Mouse (Mus musculus) embryonic facial prominence, embryonic 14.5 days (tissue): ENCODE results near the gene Akap2. TPM values are rescaled to one million over a fixed set of nuclear protein-coding genes. Genes with fewer than 3 reads are reported as not detected.

Experiments used
- ATAC-seq: fragments of 200-750 bp; cut with Nextera tagmentation; 2 replicates; pipeline ENCODE4 v1.8.0; 2017; ENCODE audit warnings: low read depth, moderate number of reproducible peaks, moderate TSS enrichment
- DNase-seq: peaks from one replicate; pipeline ENCODE4 v3.0.0-alpha.2; 2015; ENCODE audit warnings: low spot score
- H3K27ac ChIP-seq: fragments of 300-500 bp; sonication (generic); replicated peaks from 2 replicates; pipeline ENCODE4 v1.5.1; 2014; ENCODE audit warnings: low read depth, mild to moderate bottlenecking, low read length, moderate library complexity
- H3K27me3 ChIP-seq: fragments of 300-500 bp; sonication (generic); replicated peaks from 2 replicates; pipeline ENCODE4 v1.6.1; 2014; ENCODE audit warnings: low read length; ENCODE audit not compliant: control insufficient read depth, insufficient read depth
- H3K36me3 ChIP-seq: fragments of 300-500 bp; sonication (generic); 2 replicates; pipeline ENCODE4 v1.6.1; 2014; ENCODE audit warnings: low read length, mixed read lengths; ENCODE audit not compliant: control insufficient read depth, insufficient read depth
- H3K4me1 ChIP-seq: fragments of 300-500 bp; sonication (generic); 2 replicates; pipeline ENCODE4 v1.6.1; 2014; ENCODE audit warnings: antibody characterized with exemption, low read length; ENCODE audit not compliant: control insufficient read depth, insufficient read depth
- H3K4me2 ChIP-seq: fragments of 300-500 bp; sonication (generic); 2 replicates; pipeline ENCODE4 v1.6.1; 2014; ENCODE audit warnings: low read depth, mild to moderate bottlenecking, low read length, moderate library complexity, mixed read lengths
- H3K4me3 ChIP-seq: fragments of 300-500 bp; sonication (generic); 2 replicates; pipeline ENCODE4 v1.5.1; 2014; ENCODE audit warnings: low read depth, mild to moderate bottlenecking, low read length
- H3K9ac ChIP-seq: fragments of 300-500 bp; sonication (generic); 2 replicates; pipeline ENCODE4 v1.6.1; 2014; ENCODE audit warnings: low read depth, mild to moderate bottlenecking, low read length, moderate library complexity, mixed read lengths
- H3K9me3 ChIP-seq: fragments of 300-500 bp; sonication (generic); 2 replicates; pipeline ENCODE4 v1.6.1; 2016; ENCODE audit warnings: low read length; ENCODE audit not compliant: control insufficient read depth
- WGBS: fragments of 180-500 bp; shearing (Covaris S2); extraction: QIAGEN DNeasy Blood & Tissue Kit; methylation state at CpG from one replicate; pipeline ENCODE4 v1.1.7; 2014; 5-methylcytosine and 5-hydroxymethylcytosine counted together
- polyA plus RNA-seq: library from polyadenylated mRNA; unstranded; fragments of >200 nt; fragmentation: Nextera tagmentation; extraction: Ambion mirVana; gene quantifications from 2 replicates; pipeline ENCODE4 v1.2.1, GENCODE M21; 2014

Gene Akap2
- polyA plus RNA-seq, 1 experiment from 2014 or later: 24.9 TPM

GRCm38 (mm10) chr4:57867454-57867853 lies 150.0 kb downstream of the Akap2 start:
- DNase-seq: peak; percentile 44
- WGBS: 41% methylated on average over 9 of the region's 10 CpGs
- no peak for ATAC-seq

GRCm38 (mm10) chr4:57879137-57879536 lies 161.7 kb downstream of the Akap2 start:
- Histone ChIP-seq H3K4me2 (no peak overlapping the region), H3K27me3 (no peaks in the 10 kb centered on the region), H3K4me1 (0 out of 2 replicates have a peak, but pooled peaks cover 4% of the 10 kb centered on the region), H3K9me3 (no peaks in the 10 kb centered on the region), H3K4me3 (no peak overlapping the region), H3K27ac (no peak overlapping the region), H3K36me3 (no peaks in the 10 kb centered on the region), H3K9ac (no peak overlapping the region)
- WGBS: 89% methylated on average over 5 of the region's 5 CpGs
- no peak for DNase-seq
- no peak for ATAC-seq

More at GRCm38 (mm10) chr4:57867454-57867853, 150.0 kb downstream of the Akap2 start:
- Histone ChIP-seq H3K27ac (peak overlapping the region; percentile 11; the same call in 1 of the 2 replicates), H3K4me1 (peaks cover 16% of the 10 kb centered on the region), H3K4me3 (no peak overlapping the region), H3K36me3 (no peaks in the 10 kb centered on the region), H3K9ac (no peak overlapping the region), H3K9me3 (no peaks in the 10 kb centered on the region), H3K4me2 (peak overlapping the region; percentile 15), H3K27me3 (no peaks in the 10 kb centered on the region)

- H3K4me1 ChIP-seq: 0 out of 2 replicates have a peak, but pooled peaks cover 4% of the 10 kb centered on the region
- H3K27me3 ChIP-seq: no peaks in the 10 kb centered on the region
- no peak overlapping the region for H3K4me2 ChIP-seq
- H3K4me3 ChIP-seq: no peak overlapping the region
- DNase-seq (peak; percentile 77), ATAC-seq (0 out of 2 replicates have a peak, but pooled peaks have one; percentile 47)
- H3K9ac ChIP-seq: no peak overlapping the region
- no peak overlapping the region for H3K27ac ChIP-seq
- no peaks in the 10 kb centered on the region for H3K36me3 ChIP-seq
- WGBS: 15% methylated on average over 6 of the region's 6 CpGs
- H3K9me3 ChIP-seq: no peaks in the 10 kb centered on the region
Observed at GRCm38 (mm10) chr4:57879804-57880357, 162.4 kb downstream of the Akap2 start.

GRCm38 (mm10) chr4:57883520-57884421 lies 166.3 kb downstream of the Akap2 start:
- DNase-seq: peak; percentile 89
- no peak overlapping the region for H3K9ac ChIP-seq
- no peak overlapping the region for H3K4me3 ChIP-seq
- H3K27ac ChIP-seq: no peak overlapping the region
- 51% methylated on average over 7 of the region's 7 CpGs for WGBS
- no peaks in the 10 kb centered on the region for H3K9me3 ChIP-seq
- no peak overlapping the region for H3K4me2 ChIP-seq
- H3K36me3 ChIP-seq: no peaks in the 10 kb centered on the region
- H3K4me1 ChIP-seq: peaks cover 16% of the 10 kb centered on the region
- no peaks in the 10 kb centered on the region for H3K27me3 ChIP-seq
- peak; percentile 72 for ATAC-seq

- Histone ChIP-seq H3K4me3 (no peak overlapping the region), H3K27me3 (no peaks in the 10 kb centered on the region), H3K9me3 (no peaks in the 10 kb centered on the region), H3K9ac (no peak overlapping the region), H3K27ac (no peak overlapping the region), H3K4me2 (no peak overlapping the region), H3K36me3 (no peaks in the 10 kb centered on the region), H3K4me1 (peaks cover 16% of the 10 kb centered on the region)
- ATAC-seq (no peak; the same call in 1 of the 2 replicates), DNase-seq (no peak)
- 78% methylated on average over 3 of the region's 3 CpGs for WGBS
Observed at GRCm38 (mm10) chr4:57884511-57884910, 167.1 kb downstream of the Akap2 start.

- no peak for ATAC-seq
Observed at GRCm38 (mm10) chr4:57885186-57885585, 167.7 kb downstream of the Akap2 start.

GRCm38 (mm10) chr4:57886066-57886887 lies 168.8 kb downstream of the Akap2 start:
- no peaks in the 10 kb centered on the region for H3K9me3 ChIP-seq
- H3K36me3 ChIP-seq: no peaks in the 10 kb centered on the region
- no peak overlapping the region for H3K4me2 ChIP-seq
- no peak overlapping the region for H3K4me3 ChIP-seq
- WGBS: 49% methylated on average over 11 of the region's 11 CpGs
- peak; percentile 48 for DNase-seq
- no peak for ATAC-seq
- peaks cover 16% of the 10 kb centered on the region for H3K4me1 ChIP-seq
- H3K27ac ChIP-seq: no peak overlapping the region
- no peaks in the 10 kb centered on the region for H3K27me3 ChIP-seq
- H3K9ac ChIP-seq: no peak overlapping the region

More at GRCm38 (mm10) chr4:57885186-57885585, 167.7 kb downstream of the Akap2 start:
- Histone ChIP-seq H3K4me1 (peaks cover 16% of the 10 kb centered on the region), H3K36me3 (no peaks in the 10 kb centered on the region), H3K27me3 (no peaks in the 10 kb centered on the region), H3K27ac (no peak overlapping the region), H3K4me3 (no peak overlapping the region), H3K9ac (no peak overlapping the region), H3K4me2 (no peak overlapping the region), H3K9me3 (no peaks in the 10 kb centered on the region)
- DNase-seq: no peak
- WGBS: 74% methylated on average over 2 of the region's 2 CpGs

GRCm38 (mm10) chr4:57886888-57887230 lies 169.4 kb downstream of the Akap2 start:
- DNase-seq (no peak), ATAC-seq (no peak)
- no peak overlapping the region for H3K9ac ChIP-seq

More at GRCm38 (mm10) chr4:57886888-57887230, 169.4 kb downstream of the Akap2 start:
- H3K27ac ChIP-seq: no peak overlapping the region
- no peaks in the 10 kb centered on the region for H3K27me3 ChIP-seq
- 78% methylated on average over 3 of the region's 3 CpGs for WGBS
- peaks cover 22% of the 10 kb centered on the region for H3K4me1 ChIP-seq
- H3K36me3 ChIP-seq: no peaks in the 10 kb centered on the region
- no peak overlapping the region for H3K4me2 ChIP-seq
- H3K4me3 ChIP-seq: no peak overlapping the region
- H3K9me3 ChIP-seq: no peaks in the 10 kb centered on the region
